Mouse (Mus musculus) ES-CJ7 (cell line): ENCODE measurements around the gene Gab3.

ENCODE experiments used
- DNase-seq: peaks from one replicate; pipeline ENCODE4 v3.0.0; 2011; ENCODE audit warnings: low read depth, low spot score

The Gab3 gene

DNA sequence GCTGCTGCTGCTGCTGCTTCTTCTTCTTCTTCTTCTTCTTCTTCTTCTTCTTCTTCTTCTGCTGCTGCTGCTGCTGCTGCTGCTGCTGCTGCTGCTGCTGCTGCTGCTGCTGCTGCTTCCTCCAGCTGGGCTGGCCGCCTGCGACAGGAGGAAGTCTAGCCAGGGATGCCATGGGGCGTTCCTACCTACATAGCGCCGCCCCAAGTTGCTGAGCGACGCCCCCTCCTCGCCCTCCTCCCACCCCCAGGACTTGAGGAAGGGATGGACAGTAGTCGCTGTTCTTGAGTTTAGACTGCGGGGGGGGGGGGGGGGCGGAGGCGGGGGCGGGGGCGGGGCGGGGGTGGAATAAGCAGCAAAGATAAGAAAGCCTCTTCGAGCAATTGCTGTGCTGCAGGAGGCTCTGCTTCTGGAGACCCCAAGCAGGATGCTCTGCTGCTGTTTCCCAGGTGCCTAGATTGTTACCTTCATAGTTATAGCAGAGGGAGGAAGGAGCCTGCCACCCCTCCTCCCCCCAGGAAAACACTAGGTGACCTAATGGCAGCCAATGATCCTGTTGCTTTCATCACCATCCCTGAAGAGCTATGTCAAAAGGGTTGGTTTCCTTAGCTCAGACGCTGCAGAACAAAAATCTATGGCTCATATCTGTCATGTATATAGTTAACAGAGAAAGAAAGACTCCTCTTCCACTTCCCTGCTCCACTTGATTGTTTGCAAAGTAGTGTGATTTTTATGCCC, at the start of gene Gab3:
Gab3 (minus strand) TSS at position 685 of the 735 bp plus-strand sequence.
- DNase-seq = peak; percentile 49

DNA sequence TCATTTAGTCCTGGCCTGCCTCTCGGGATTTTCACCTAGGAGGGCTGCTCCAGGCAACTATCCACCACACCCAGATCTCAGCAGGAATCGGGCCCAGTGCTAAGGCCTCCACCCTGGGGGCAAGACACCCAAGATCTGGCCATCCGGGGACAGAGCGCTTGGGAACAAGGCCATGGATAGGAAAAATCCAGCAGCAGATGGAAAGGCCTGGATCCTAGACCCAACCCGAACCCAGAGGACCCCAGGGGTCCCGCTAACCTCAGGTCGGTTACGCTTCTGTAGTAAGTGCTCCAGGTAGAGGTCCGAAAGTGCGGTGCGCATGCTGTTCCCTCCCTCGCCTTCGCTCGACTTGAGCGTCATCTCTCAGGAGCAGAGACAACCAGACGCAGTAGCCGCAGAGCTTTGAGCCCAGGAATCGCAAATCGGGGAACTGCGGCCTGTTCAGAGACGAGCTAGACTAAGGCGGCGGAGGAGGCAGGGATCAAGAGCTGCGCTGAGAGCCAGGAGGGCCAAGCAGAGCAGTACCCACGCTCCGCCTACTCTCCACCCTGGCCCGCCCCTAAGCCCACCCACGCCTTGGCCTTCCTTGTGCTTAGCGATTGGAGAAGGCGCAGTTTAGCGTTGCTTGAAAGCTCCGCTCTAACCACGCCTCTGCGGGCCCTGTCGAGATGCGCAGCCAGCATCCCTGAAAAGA, 45.4 kb upstream of the Gab3 start, which contains the start of gene Mpp1:
Mpp1 (minus strand) TSS at position 550 of the 694 bp plus-strand sequence.
- DNase-seq = peak; percentile 87

DNA sequence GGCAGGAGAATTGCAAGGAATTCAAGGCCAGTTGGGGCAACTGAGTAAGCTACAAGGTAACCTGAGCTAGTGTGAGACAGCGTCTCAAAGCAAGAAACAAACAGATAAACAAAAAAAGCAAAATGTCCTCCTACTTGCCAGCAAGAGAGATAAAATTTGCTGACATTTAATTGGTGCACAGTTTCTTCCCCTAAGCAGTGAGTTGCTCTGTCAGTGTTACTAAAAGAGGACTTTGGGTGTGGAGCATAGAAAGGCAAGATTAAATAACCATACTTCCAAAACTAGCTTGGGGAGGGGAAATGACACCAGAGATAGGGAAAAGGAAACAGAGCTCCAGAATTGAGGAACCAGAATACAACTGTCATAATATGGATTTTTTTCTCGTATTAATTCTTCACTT, 44.2 kb upstream of the Gab3 start:
- DNase-seq = no peak

DNA sequence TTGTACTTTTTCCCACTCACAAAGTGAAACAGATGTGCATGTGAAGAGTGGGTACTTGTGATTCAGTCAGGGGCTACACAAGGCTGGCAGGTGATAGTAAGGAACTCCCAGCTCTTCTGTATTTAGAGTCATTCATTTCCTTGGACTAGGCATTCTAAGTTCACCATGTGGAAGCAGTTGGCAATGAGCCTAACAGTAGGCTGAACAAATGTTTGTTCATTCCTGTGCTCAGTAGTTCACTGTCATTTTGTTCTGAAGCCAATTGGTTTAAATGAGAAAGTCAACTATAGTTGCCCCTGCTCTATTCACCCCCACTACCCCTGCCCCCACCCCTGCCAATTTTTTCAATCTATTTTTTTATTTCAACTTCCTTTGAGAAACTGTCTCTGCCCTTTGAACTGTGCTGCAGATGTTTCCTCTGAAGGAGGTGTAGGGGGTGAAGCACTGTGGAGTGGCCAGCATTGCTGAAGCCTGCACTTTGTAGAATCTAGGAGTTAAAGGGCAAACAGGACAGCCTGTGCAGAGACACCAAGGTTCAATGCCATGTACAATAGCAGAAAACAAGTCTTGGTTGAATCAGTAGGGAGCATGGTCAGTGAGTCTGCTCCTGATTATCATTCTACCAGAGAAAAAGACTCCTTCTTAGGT, 43.2 kb upstream of the Gab3 start:
- DNase-seq = no peak

DNA sequence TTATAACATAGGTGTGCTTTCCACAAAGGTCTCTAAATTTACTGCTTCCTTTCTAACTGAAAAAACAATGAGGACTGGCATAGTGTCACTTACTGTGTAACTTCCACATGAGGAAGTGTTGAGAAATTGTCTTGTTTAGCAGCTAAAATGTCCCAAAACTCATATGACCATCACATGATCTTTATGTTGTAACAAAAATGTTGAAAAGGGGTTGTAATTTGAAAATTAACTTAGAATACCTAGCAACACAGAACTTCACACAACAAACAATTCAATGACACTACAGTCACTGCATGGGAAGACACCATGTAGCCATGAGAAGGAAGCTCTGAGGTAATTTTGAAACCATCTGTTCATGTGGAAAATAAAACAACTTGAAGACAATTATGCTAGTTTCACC, 41.6 kb upstream of the Gab3 start:
- DNase-seq = no peak

DNA sequence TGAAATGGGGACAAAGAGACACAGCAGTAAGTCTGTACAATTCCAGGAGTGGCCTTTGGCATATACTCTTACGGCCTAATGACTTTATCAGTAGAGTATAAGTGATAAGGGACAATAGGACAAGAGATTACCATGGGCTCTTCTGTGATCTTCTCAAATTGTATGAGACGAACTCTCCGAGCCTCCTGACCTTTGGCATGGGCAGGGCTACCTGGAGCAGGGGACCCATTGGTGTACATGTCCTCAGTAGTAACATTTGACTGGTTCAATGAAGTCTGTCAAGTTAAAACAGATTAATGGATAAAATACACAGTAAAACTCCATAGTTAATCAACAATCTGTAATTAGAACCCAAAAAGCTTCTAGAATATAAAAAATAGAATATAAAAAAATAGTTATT, 40.3 kb upstream of the Gab3 start:
- no peak for DNase-seq

DNA sequence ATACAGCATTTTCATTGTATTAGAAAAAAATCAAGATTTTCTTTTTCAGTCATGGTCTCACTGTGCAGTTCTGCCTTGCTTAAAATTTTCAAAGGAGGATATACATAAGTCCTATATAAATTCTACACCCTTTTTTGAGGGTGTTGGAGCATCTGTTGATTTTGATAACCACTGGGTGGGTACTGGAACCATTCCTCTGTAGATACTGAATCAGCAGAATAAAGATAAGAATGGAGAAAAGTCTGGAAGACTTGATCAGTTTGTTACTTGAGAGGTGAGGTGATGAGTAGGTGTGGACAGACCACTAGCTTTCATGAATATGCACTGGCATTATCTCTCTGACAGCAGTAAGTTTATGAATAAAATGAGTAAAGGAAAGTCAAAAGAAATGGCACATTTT, 30.3 kb upstream of the Gab3 start:
- no peak for DNase-seq

DNA sequence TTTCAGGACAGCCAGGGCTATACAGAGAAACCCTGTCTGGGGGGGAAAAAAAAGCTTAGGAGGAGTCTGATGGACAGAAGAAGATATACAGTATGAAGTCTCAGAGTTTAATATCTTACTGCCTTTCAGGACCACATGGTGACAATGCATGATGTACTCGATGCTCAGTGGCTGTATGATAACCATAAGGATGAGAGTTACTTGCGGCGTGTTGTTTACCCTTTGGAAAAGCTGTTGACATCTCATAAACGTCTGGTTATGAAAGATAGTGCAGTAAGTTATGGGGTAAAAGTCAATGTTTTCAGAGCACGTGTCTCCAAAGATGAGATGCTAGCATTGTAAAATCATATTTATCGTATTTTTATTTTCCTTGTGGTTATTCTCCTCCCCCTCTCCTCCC, 17.0 kb upstream of the Gab3 start:
- DNase-seq = no peak

DNA sequence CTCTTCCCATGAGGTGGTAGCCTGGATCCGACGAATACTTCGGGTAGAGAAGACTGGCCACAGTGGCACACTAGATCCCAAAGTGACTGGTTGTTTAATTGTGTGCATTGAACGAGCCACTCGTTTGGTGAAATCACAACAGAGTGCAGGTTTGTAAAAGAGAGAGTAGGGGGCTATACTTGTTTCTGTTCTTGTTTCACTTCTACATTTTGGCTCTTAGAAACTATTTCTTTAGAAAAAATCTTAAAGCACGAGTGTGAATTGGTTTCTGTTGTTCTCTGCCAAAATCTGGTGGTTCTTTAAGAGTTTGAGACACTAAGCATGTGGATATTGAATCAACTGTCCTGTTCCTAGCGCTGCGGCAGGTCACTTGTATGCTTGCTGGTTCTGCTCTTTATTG, 13.5 kb upstream of the Gab3 start:
- DNase-seq = no peak

DNA sequence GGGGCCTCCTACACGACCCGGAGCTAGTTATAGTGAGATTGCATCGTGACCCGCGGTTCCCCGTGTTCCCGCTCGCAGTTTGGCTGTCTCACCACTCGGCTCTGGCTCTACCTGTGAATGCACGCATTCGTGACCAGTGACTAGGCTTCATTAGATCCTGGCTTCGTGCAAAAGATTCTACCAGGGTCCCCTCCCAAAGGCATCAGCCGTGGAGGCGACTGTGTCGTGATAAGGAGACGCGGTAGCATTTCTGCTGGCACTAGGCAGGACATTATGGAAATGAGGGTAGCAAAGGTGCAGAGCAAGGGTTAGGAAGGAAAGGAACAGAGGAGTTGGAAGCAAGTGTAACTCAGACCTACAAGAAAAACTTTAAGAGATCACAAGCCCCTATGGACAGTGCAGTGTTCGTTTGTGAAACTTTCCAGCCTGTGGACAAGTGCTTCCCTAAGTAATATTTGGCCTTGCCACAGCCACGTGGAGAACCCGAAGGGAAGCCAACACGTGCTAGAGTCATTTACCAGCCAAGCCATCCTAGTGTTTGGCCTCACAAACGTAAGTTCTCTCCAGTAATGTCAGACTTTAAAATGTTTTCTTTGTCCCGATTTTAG, 11.0 kb upstream of the Gab3 start:
- peak; percentile 20 for DNase-seq

DNA sequence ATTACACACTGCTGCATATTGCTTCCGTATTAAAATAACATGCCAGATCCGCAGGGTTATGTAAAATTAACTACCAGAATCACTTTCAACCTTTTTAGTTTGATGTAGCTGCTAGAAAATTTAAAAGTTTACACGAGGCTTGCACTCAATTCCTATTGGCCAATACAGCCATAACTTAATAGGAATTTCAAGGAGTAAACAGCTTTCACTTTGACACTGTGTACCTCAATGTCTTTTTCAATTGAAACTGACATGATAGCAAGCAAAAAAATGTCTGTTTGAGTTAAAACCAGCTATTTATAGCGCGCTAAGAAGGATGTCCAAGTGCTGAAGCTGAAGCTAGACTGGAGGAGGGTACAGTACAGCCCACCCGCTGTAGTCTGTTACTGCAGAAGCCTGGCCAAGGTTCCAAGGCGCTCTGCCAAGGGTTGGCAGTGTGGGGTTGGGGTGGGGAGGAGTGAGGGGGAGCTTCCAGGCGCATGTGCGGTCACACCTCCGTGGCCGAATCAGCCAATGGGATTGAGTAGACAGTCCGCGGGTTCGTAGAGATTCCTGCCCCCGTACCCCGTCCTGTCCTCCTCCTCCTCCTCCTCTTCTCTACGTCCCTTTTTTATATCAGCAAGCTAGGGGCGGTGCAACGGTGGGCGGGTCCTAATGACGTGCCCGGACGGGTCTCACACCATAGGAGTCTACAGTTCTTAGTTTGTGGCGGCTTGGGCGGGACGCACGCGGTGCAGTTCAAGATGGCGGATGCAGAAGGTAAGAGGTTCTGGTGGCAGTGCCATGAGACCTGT, 10.3 kb upstream of the Gab3 start, which contains the start of gene Dkc1:
Dkc1 (plus strand) TSS at position 486 of the 794 bp plus-strand sequence.
- peak; percentile 96 for DNase-seq

DNA sequence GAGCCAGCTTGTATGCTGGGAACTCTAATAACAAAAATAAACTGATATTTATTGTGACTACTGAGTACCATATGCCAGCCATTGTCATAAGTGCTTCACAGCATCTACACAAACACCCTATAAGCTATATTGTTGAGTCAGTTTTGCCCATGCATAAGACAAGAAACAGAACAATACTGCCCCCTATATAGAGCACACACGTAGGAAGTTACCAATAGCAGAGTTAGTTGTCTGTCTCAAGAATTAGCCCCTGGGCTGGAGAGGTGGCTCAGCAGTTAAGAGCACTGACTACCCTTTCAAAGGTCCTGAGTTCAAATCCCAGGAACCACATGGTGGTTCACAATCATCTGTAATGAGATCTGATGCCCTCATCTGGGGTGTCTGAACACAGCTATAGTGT, 396 bp upstream of the Gab3 start:
- DNase-seq = no peak

DNA sequence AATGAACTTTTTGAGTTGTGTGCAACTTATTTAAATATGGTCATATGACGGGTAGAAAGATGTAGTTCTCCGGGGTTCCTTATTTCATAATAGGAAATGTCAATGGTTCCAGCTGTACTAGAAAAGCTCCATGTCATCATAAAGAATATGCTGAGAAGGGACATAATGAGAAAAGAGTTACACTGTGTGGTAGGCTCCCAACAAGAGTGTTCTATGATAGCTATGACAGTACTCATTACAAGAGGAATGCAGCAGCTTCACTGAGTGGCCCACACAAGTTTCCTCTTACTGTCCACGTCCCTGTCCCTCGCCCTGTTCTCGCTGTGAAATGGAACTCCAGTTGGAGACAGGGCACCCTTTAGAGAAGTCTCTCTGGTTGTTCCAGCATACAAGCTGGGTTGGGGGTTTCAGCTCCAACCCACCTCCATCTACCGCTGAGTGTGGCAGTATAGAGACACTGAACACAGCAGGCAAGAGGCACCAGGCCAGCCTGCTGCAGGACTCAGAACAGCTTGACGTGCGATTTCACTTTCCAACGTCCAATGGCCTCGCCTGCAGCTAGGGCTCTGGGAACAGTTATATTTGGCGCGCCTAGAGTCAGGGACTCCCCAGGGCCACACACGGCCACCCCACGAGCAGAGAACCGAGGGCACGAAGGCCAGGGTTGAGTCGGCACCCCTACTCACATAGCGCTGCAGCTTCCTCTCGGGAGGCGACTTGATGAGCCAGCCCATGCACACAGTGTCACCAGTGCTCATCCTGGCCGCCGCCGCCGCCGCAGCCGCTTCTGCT, 1.1 kb downstream of the Gab3 start:
- no peak for DNase-seq

DNA sequence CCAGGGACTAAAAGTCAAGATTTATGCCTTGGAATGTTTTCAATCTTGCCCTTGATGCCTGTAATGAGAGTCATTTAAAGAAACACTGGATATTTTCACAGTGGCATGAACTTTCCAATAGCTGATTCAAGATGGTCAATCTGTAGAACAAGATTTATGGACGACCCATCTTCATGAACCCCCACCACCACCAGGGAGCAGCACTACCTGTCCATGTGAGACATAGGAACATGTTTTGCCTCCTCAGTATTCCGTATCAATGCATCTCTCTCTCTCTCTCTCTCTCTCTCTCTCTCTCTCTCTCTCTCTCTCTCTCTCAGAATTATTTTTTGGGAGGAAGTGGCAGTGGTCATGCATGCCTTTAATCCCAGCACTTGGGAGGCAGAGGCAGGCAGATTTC, 2.9 kb downstream of the Gab3 start:
- DNase-seq = peak; percentile 23

DNA sequence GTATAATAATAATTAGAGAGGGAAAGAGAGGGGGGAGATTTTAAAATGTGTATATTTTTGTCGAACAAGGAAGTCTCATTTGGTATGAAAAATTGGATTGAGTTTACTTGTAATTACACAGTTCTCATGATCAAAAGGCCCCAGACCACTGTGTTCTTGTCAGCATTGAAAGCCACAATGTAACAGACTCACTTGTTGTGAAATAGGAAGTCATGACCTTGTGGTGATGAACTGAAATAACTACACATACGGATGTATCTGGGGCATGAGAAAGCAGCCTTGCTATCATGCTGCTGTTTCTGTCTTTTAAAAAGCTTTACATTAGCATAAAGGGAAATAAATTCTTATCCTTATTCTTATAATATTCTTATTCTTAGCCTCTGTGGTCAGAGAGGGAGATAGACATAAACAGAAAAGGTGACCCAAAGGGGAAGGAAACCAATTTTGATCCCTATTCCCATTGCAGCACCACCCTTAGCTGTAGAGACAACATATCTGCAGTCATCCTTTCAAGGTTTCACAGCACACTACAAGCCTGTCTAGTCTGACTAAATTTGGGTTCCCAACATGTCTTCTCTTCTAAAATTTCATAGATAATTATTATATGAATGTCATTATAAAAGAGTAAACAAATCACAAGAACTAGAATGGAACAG, 29.0 kb downstream of the Gab3 start:
- no peak for DNase-seq

DNA sequence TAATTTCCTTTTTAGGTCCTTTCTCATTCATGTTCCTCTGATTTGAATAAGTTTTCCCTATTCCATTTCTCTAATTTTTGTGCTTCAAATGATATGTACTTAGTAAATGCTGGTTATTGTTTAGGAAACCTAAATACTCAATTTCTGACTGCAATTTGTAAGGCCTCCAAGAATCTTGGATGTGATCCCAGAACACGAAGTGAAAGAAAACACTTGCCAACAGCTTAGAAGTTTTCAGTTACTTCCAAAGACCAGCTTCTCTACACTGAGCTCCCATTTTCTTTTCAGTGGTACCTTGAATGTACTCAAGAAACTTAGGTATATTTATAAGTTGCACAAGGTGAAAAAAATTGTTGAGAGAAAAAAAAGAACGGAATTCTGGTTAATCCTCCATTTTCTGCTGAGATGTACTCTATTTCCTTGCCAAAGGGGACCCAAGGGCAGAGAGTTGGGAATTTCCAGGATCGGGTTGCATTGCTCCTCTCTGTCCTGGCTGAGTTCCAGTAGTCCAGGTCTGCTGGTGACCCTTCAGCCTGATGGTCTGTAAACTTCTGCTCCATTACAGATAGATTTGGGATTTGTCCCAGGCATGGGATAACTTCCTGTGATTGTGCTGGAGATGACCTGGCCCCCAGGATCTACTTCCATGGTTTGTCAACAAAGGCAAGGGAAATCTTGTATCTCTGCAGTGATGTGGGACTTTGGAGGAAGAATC, 38.2 kb downstream of the Gab3 start:
- no peak for DNase-seq

DNA sequence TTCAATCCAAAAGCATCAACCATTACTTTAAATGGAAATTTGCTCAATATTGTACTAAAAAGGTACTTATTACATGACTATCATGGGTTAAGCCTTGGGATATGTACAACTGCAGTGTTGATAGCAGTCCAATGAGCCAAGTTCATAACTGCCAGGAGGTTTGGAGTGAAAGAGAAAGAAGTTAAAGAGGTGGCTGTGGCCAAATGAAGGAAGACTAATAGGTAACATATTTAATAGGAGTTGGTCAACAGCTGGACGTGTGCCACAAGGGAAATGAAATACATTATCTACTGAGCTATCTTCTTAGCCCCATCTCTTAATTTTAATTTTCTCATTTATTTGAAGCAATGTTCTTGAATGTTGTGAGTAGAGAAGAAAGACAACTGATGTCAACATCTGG, 39.3 kb downstream of the Gab3 start:
- DNase-seq = no peak

DNA sequence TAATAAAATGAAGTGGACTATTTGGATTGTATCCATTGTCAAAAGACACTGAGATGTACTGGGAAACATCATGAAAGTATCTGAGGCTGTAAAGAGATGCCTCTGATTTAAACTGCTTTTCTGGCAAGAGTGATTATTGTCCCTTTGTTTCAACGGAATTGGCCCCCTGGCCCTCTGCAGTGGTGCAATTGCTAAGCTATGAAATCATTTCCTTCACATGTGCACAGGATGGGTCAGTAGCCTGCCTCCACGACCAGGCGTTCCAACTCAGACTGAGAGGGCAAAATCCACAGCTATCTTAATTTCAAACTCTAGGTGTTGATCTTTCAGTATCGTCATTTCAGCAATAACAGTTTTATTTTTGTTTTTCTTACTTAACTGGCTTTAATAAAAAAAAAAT, 40.7 kb downstream of the Gab3 start:
- DNase-seq = no peak

DNA sequence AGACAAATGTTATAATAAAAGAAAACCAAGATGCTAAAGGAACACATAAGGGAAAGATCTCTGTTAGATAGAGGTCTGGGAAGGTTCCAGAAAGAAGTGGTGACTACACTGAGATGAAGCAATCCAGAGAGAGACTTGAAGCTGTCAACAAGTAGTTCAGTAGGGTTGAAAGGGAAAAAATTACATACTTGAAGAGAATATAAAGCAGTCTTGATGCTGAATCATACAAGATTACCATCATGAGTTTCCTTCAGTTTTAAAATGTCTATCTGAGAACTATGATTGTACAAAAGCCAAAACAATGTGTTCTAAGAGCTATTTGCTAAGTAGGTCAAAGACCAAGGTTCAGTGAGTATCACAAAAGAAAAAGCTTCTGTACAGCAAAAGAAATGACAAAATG, 48.6 kb downstream of the Gab3 start:
- DNase-seq = no peak

DNA sequence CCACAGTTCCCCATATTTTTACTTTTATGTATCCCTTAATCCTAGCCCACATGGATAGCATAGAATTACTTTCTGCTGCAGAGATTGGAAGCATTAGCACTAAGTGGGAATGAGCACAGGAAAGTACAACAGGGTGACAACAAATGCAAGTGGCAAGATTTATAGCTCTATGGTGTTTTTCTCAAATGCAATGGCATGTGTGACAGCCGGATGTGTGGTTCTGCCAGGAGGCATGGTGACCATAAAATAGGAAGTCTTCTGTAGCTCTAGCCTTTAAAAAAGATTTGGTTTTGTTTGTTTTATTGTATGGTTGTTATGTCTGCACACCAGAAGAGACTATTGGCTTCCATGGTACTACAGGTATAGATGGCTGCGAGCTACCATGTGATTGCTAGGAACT, 50.1 kb downstream of the Gab3 start:
- no peak for DNase-seq
